Mouse (Mus musculus): ENCODE measurements around the gene Rgs6.

GRCm38 (mm10) chr12:82700241-82700640 is 112.1 kb downstream of the Rgs6 start:
- TF ChIP-seq CTCF (conservative IDR thresholded peaks at IDR 0.05; ENCODE audit: low read length) (no peak), POU5F1 (IDR thresholded peaks at IDR 0.05; ENCODE audit: borderline replicate concordance, low read length) (no peak)

All from E14TG2a.4 (cell line).